ENCODE assay signal across 8 mouse cellular contexts in genomic region chr13:101695876-101696275, GRCm38 (mm10).
DNase-seq lines count a peak whose midpoint lies in the region; ATAC-seq lines count a peak whose summit lies in the region.

No protein-coding gene starts in this region.

- intact Hi-C loops in left cerebral cortex, postnatal 36 days (cut with DNase I): loop anchor here (2.0 to 5.0 kb wide), 2 partner anchors 759 to 849 kb away; no protein-coding TSS in a partner anchor

- no peak for ATAC-seq in hindbrain, embryonic 13.5 days (ENCODE audit: low FRiP score)
- no peak for ATAC-seq in embryonic facial prominence, embryonic 12.5 days (ENCODE audit: insufficient number of reproducible peaks, insufficient read depth, low FRiP score, low TSS enrichment)

- peaks cover 4% of the 10 kb centered on the region for H3K36me3 ChIP-seq in hindbrain, embryonic 10.5 days
- H3K36me3 ChIP-seq in hindbrain, embryonic 13.5 days: no peaks in the 10 kb centered on the region; the same call in 1 of the 2 replicates
- H3K36me3 ChIP-seq in embryonic facial prominence, embryonic 12.5 days: 0 out of 2 replicates have a peak, but pooled peaks cover 10% of the 10 kb centered on the region

- peaks cover 2% of the 10 kb centered on the region; the same call in 1 of the 2 replicates for H3K27me3 ChIP-seq in hindbrain, embryonic 10.5 days (ENCODE audit: insufficient read depth, poor library complexity, severe bottlenecking)
- no peaks in the 10 kb centered on the region for H3K27me3 ChIP-seq in hindbrain, embryonic 13.5 days
- H3K27me3 ChIP-seq in embryonic facial prominence, embryonic 12.5 days: no peaks in the 10 kb centered on the region

- no peaks in the 10 kb centered on the region for H3K9me3 ChIP-seq in hindbrain, embryonic 10.5 days
- H3K9me3 ChIP-seq in hindbrain, embryonic 13.5 days: no peaks in the 10 kb centered on the region
- H3K9me3 ChIP-seq in embryonic facial prominence, embryonic 12.5 days: no peaks in the 10 kb centered on the region

- 6% methylated on average over 7 of the region's 7 CpGs for WGBS in hindbrain, embryonic 10.5 days
- 5% methylated on average over 7 of the region's 7 CpGs for WGBS in hindbrain, embryonic 13.5 days
- WGBS in embryonic facial prominence, embryonic 12.5 days: 4% methylated on average over 7 of the region's 7 CpGs

- DNase-seq in hindbrain, embryonic 10.5 days (ENCODE audit: low spot score): peak; percentile 86
- peak; percentile 93 for DNase-seq in adrenal gland, postnatal 14 days
- peak; percentile 93 for DNase-seq in heart, postnatal 4 days
- peak; percentile 75 to 84 for DNase-seq in left cerebral cortex, postnatal 36 days (ENCODE audit: low spot score in 2 of 2)
- peak; percentile 81 to 89 for DNase-seq in natural killer cell, adult 2 months (ENCODE audit: low spot score in 2 of 2)
- peak; percentile 95 for DNase-seq in testis, postnatal 10 days (ENCODE audit: low spot score)

- H3K27ac ChIP-seq in hindbrain, embryonic 10.5 days: no peak overlapping the region
- H3K27ac ChIP-seq in hindbrain, embryonic 13.5 days: no peak overlapping the region
- 0 out of 2 replicates have a peak overlapping the region, but pooled peaks have one; percentile 65 for H3K27ac ChIP-seq in embryonic facial prominence, embryonic 12.5 days

- H3K4me2 ChIP-seq in hindbrain, embryonic 13.5 days: no peak overlapping the region
- H3K4me2 ChIP-seq in embryonic facial prominence, embryonic 12.5 days (replicated peaks): no peak overlapping the region

- peaks cover 55% of the 10 kb centered on the region for H3K4me1 ChIP-seq in hindbrain, embryonic 10.5 days (replicated peaks)
- peaks cover 55% of the 10 kb centered on the region for H3K4me1 ChIP-seq in hindbrain, embryonic 13.5 days (replicated peaks)
- peaks cover 41% of the 10 kb centered on the region for H3K4me1 ChIP-seq in embryonic facial prominence, embryonic 12.5 days

- no peak overlapping the region for H3K9ac ChIP-seq in hindbrain, embryonic 13.5 days
- no peak overlapping the region for H3K9ac ChIP-seq in embryonic facial prominence, embryonic 12.5 days

- H3K4me3 ChIP-seq in hindbrain, embryonic 10.5 days: no peak overlapping the region
- H3K4me3 ChIP-seq in hindbrain, embryonic 13.5 days: no peak overlapping the region
- H3K4me3 ChIP-seq in embryonic facial prominence, embryonic 12.5 days: no peak overlapping the region
